Mouse (Mus musculus) hindbrain, postnatal 0 days (tissue): Measurements from ENCODE around the gene Mindy4. TPM values are rescaled to one million over a fixed set of nuclear protein-coding genes. Genes with fewer than 3 reads are reported as not detected.

Experiments
- ATAC-seq: fragments of 200-750 bp; cut with Nextera tagmentation; 2 replicates; pipeline ENCODE4 v1.8.0; 2017; ENCODE audit warnings: mild to moderate bottlenecking, moderate TSS enrichment, moderate library complexity
- DNase-seq: peaks from one replicate; pipeline ENCODE4 v3.0.0-alpha.2; 2015; ENCODE audit warnings: low spot score
- H3K27ac ChIP-seq: fragments of 300-500 bp; sonication (generic); 2 replicates; pipeline ENCODE4 v1.5.1; 2014; ENCODE audit warnings: mild to moderate bottlenecking
- H3K27me3 ChIP-seq: fragments of 300-500 bp; sonication (generic); 2 replicates; pipeline ENCODE4 v1.6.1; 2014; ENCODE audit warnings: low read length, mixed read lengths; ENCODE audit not compliant: insufficient read depth
- H3K36me3 ChIP-seq: fragments of 300-500 bp; sonication (generic); 2 replicates; pipeline ENCODE4 v1.6.1; 2014; ENCODE audit warnings: low read length, mixed read lengths; ENCODE audit not compliant: insufficient read depth
- H3K4me1 ChIP-seq: fragments of 300-500 bp; sonication (generic); 2 replicates; pipeline ENCODE4 v1.6.1; 2014; ENCODE audit warnings: antibody characterized with exemption, low read length, mixed read lengths; ENCODE audit not compliant: insufficient read depth
- H3K4me2 ChIP-seq: fragments of 300-500 bp; sonication (generic); 2 replicates; pipeline ENCODE4 v1.6.1; 2014; ENCODE audit warnings: low read depth, mild to moderate bottlenecking, low read length, moderate library complexity, mixed read lengths
- H3K4me3 ChIP-seq: fragments of 300-500 bp; sonication (generic); 2 replicates; pipeline ENCODE4 v1.5.1; 2014; ENCODE audit warnings: low read length
- H3K9ac ChIP-seq: fragments of 300-500 bp; sonication (generic); replicated peaks from 2 replicates; pipeline ENCODE4 v1.6.1; 2014; ENCODE audit warnings: mild to moderate bottlenecking, low read length, moderate library complexity, mixed read lengths
- H3K9me3 ChIP-seq: fragments of 300-500 bp; sonication (generic); 2 replicates; pipeline ENCODE4 v1.6.1; 2016; ENCODE audit warnings: low read length, mixed read lengths
- CTCF ChIP-seq: IDR thresholded peaks from 2 replicates; pipeline ENCODE4 v1.5.1; 2016; ENCODE audit warnings: antibody characterized with exemption, control low read depth, low read depth
- WGBS: fragments of 180-500 bp; shearing (Covaris S2); extraction: QIAGEN DNeasy Blood & Tissue Kit; methylation state at CpG from one replicate; pipeline ENCODE4 v1.1.7; 2014; 5-methylcytosine and 5-hydroxymethylcytosine counted together
- polyA plus RNA-seq: library from polyadenylated mRNA; unstranded; fragments of >200 nt; fragmentation: Nextera tagmentation; extraction: Ambion mirVana; gene quantifications from 2 replicates; pipeline ENCODE4 v1.2.1, GENCODE M21; 2015
- total RNA-seq: library from RNA; depleted of rRNA; stranded (reverse); fragments of >200 nt; gene quantifications from 2 replicates; pipeline ENCODE4 v1.2.3, GENCODE M21; 2014

Gene Mindy4
- total and polyA plus RNA-seq, 2 experiments from 2014 or later, result 8.2 to 11.7 TPM

GRCm38 (mm10) chr6:55171638-55172037 is 31.5 kb upstream of the Mindy4 start:
- H3K9me3 ChIP-seq, result no peaks in the 10 kb centered on the region
- H3K4me2 ChIP-seq, result no peak overlapping the region
- no peak overlapping the region for H3K27ac ChIP-seq
- WGBS, result 48% methylated on average over 4 of the region's 4 CpGs
- peak; percentile 51 for DNase-seq
- no peaks in the 10 kb centered on the region for H3K27me3 ChIP-seq
- H3K36me3 ChIP-seq, result no peaks in the 10 kb centered on the region
- ATAC-seq, result no peak
- H3K4me1 ChIP-seq, result no peaks in the 10 kb centered on the region
- no peak overlapping the region for H3K4me3 ChIP-seq
- TF ChIP-seq CTCF, result peak; percentile 54
- H3K9ac ChIP-seq, result no peak overlapping the region

DNA sequence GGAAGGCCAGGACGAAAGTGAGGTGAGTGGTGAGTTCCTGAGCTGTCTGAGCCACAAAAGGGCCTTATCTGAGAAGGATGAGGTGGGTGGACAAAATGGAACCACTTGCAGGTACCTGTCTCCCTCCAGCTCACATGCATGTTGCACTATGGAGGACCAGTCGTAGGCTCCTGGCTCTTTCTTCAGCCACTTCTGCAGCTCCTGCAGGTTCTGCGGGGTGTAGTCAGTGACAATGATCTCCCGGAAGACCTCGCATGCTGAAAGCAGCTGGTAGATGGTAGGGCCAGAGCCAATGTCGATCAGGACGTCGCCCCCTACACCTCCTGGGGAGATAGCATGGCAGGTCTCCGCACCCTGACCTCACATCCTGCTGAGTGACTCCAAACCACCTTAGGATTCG is 30.0 kb upstream of the Mindy4 start:
- no peaks in the 10 kb centered on the region for H3K4me1 ChIP-seq
- no peaks in the 10 kb centered on the region for H3K9me3 ChIP-seq
- H3K36me3 ChIP-seq, result no peaks in the 10 kb centered on the region
- WGBS, result 53% methylated on average over 10 of the region's 10 CpGs
- no peak overlapping the region for H3K4me2 ChIP-seq
- H3K4me3 ChIP-seq, result no peak overlapping the region
- TF ChIP-seq CTCF, result no peak
- DNase-seq, result no peak
- H3K27ac ChIP-seq, result no peak overlapping the region
- no peak overlapping the region for H3K9ac ChIP-seq
- no peak for ATAC-seq
- H3K27me3 ChIP-seq, result no peaks in the 10 kb centered on the region

- ATAC-seq (0 out of 2 replicates have a peak, but pooled peaks have one; percentile 28), DNase-seq (no peak)
- no peaks in the 10 kb centered on the region for H3K36me3 ChIP-seq
- whole genome bisulfite sequencing, result 16% methylated on average over 3 of the region's 3 CpGs
- no peaks in the 10 kb centered on the region for H3K4me1 ChIP-seq
- no peak overlapping the region for H3K4me2 ChIP-seq
- H3K27ac ChIP-seq, result no peak overlapping the region
- H3K4me3 ChIP-seq, result no peak overlapping the region
- H3K27me3 ChIP-seq, result no peaks in the 10 kb centered on the region
- H3K9me3 ChIP-seq, result no peaks in the 10 kb centered on the region
- H3K9ac ChIP-seq, result no peak overlapping the region
- no peak for TF ChIP-seq CTCF
Measured at GRCm38 (mm10) chr6:55173941-55174349, 29.2 kb upstream of the Mindy4 start.

DNA sequence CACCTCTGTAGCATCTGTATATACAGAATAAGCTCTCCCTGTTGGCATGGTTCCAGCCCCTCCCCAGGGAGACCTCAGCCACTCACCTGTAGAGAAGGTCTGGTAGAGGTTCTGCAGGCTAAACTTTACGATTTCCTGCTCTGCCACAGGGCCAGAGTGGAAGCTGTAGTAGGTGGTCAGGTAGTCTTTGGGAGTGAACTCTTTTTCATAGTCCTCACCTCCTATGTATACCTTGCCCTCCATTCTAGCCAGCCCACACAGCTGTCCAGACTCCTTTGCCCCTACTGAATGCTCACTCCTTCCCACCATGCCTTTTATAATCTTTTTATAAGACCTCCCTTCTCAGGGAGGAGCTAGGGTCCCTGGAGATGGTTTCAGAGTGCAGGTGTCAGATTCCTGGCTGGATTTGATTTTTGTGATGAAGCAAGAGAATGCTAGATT is 28.4 kb upstream of the Mindy4 start, which contains the start of gene Inmt:
Gene Inmt, minus strand, starts transcription at position 303 of the 441 bp plus-strand sequence.
- DNase-seq (no peak), ATAC-seq (no peak)
- Histone ChIP-seq H3K9ac (no peak within 1 kb of the TSS), H3K4me3 (no peak within 1 kb of the TSS), H3K4me1 (no peaks in the 10 kb centered on the region), H3K4me2 (no peak within 1 kb of the TSS), H3K27ac (no peak within 1 kb of the TSS), H3K36me3 (no peaks in the 10 kb centered on the region), H3K27me3 (no peaks in the 10 kb centered on the region), H3K9me3 (no peaks in the 10 kb centered on the region)
- no peak for TF ChIP-seq CTCF
- WGBS, result 83% methylated on average over 1 of the region's 1 CpGs

DNA sequence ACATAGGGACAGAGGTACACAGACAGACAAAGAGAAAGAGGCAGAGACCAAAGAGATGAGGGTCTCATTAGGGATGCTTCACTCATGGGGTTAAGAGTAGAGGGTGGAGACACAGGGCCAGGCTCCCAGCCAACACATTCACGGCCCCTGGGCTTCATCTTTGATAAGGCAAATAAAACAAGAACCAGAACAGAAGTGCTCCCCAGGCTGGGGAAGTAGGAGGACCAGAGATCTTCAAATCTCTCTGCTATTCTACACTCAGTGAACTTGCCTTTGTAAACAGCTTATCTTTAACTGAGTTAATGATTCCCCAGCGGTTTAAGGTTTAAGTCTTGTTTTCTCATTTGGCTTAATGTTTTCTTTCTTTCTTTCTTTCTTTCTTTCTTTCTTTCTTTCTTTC is 27.7 kb upstream of the Mindy4 start:
- 50% methylated on average over 2 of the region's 2 CpGs for WGBS
- Histone ChIP-seq H3K4me3 (no peak overlapping the region), H3K27me3 (no peaks in the 10 kb centered on the region), H3K27ac (no peak overlapping the region), H3K4me1 (no peaks in the 10 kb centered on the region), H3K4me2 (no peak overlapping the region), H3K9me3 (no peaks in the 10 kb centered on the region), H3K36me3 (no peaks in the 10 kb centered on the region), H3K9ac (no peak overlapping the region)
- TF ChIP-seq CTCF, result no peak
- no peak for DNase-seq
- no peak for ATAC-seq

DNA sequence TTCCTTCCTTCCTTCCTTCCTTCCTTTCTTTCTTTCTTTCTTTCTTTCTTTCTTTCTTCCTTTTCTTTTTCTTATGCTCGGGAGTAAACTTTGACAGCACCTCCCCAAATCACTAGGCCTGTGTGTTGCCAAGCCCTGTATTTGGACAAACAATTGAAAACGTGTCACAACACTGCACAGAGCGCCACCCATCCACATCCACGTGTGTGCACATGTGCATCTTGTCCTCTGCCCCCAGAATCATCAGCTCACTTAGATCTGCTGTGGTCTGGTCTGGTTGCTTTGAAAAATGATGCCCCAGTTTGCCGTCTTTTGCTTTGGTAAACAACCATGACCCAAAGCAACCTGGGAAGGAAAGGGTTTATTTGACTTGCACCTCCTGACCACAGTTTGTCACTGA is 27.3 kb upstream of the Mindy4 start:
- H3K36me3 ChIP-seq, result no peaks in the 10 kb centered on the region
- TF ChIP-seq CTCF, result no peak
- WGBS, result 54% methylated on average over 5 of the region's 5 CpGs
- H3K27me3 ChIP-seq, result no peaks in the 10 kb centered on the region
- H3K4me1 ChIP-seq, result no peaks in the 10 kb centered on the region
- H3K9me3 ChIP-seq, result no peaks in the 10 kb centered on the region
- DNase-seq (no peak), ATAC-seq (no peak)
- H3K4me2 ChIP-seq, result no peak overlapping the region
- H3K4me3 ChIP-seq, result no peak overlapping the region
- no peak overlapping the region for H3K27ac ChIP-seq
- H3K9ac ChIP-seq, result no peak overlapping the region

DNA sequence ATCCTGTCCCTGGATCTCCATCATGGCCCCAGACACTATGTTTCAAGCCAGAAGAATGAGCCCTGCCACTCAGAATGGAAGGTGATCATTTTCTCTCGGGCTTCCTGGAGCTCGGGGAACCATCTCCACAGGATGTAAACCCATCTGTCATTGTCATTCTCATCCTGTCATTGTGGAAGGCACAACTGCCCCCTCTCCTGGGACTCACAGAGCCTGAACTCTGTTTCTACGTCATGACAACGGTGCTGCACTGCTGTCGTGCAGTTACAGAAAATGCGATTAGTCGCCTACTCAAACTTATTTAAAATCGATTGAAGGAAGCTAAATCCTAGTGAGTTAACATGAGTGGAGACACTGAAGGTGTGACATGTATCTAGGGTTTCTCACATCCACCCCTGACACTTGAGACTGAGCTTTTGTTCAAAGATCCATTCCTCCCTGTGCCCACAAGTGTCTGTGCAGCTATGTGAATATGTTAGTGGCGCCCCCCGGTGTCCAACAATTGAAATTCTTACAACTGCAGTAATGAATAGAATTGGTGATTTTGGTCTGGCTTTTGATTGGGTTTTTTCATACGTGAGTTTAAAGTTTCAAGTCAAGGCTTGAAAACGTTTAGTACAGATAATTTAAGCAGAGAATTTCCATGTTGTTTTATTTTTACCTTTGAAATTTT is 26.0 kb upstream of the Mindy4 start:
- no peak overlapping the region for H3K4me2 ChIP-seq
- no peak overlapping the region for H3K4me3 ChIP-seq
- no peaks in the 10 kb centered on the region for H3K4me1 ChIP-seq
- TF ChIP-seq CTCF, result peak; percentile 56
- ATAC-seq (0 out of 2 replicates have a peak, but pooled peaks have one; percentile 41), DNase-seq (peak; percentile 64)
- no peak overlapping the region for H3K9ac ChIP-seq
- 33% methylated on average over 12 of the region's 12 CpGs for WGBS
- no peaks in the 10 kb centered on the region for H3K27me3 ChIP-seq
- H3K9me3 ChIP-seq, result no peaks in the 10 kb centered on the region
- no peaks in the 10 kb centered on the region for H3K36me3 ChIP-seq
- H3K27ac ChIP-seq, result no peak overlapping the region
